Mouse (Mus musculus) megakaryocyte-erythroid progenitor cell, adult 5 weeks (primary cell): Measurements from ENCODE around the gene Mavs. TPM values are rescaled to one million over a fixed set of nuclear protein-coding genes. Genes with fewer than 3 reads are reported as not detected.

Experiments used
- polyA plus RNA-seq: library from polyadenylated mRNA; stranded (reverse); fragments of >175 nt; gene quantifications from 2 replicates; pipeline ENCODE4 v1.2.3, GENCODE M21; 2012

The Mavs gene
- 5.8 and 6.1 TPM in 2 replicates for polyA plus RNA-seq

DNA sequence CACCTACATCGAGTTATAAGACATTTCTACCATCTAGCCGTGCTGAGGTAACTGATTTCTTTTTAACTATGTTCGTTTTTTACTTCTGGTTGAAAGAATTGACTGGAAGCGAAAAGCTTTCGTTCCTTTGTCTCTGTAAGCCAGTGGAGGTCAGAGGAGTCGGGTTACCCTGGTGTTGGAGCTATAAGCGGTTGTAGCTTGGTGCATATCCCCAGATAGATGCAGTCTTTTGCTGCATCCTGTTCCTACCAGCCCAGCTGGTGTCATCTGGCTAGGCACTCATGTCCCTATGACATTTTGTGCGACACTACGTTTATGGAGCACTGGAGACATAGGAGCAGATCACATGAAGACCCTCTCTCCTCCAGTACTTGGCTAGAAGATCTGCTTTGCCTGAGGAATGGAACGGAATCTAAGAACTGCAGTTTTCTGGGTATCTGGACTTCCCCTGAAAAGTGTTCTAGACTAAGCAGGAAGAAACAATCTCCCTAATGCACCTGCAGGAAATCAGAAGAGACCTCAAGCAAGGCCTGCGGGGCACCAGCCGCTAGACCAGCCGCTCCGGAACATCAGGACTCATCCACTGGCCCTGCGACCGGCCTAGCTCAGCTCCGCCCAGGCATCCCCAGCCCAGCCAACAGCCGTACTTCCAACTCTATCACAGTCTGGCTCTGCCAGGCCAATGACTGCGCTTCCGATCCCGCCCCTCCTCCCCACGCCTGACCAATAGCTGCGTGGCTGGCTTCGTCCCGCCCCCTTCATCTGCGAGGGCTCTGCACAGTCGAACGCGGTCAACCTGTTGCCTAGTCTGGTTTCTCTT lies at the start of gene Mavs:
Gene Mavs (plus strand): TSS at position 757 of the 820 bp plus-strand sequence.

DNA sequence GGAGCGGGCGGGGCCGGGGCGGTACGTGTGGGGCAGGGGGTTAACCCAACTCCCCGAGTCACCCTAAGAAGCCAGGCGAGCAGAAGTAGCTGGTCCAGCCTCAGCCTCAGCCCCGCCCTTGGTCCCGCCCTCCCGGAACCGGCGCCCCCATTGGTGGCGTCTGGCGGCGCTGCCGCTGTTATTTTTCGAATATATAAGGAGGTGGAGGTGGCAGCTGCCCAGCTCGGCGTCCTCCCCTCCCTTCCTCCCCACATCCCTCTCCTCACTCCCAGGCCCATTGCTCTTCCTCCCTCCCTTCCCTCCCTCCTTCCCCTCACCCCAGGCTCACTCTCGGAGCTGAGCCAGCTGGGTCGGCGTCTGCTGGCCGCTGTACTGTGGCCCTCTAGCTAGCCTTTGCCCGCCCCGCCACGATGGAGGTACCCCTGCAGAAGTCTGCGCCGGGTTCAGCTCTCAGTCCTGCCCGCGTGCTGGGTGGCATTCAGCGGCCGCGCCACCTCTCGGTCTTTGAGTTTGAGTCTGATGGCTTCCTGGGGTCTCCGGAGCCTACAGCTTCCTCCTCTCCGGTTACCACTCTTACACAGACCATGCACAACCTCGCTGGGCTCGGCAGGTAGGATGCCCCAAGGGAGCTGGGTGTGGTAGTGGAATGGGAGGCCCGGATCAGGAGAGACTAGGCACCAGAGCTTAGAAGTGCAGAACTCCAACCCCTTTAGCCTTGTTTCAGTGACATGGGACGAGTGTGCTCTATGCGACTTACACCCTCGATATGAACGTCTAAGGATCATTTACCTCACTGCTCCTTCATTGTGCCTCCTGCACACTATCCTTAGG lies 46.9 kb upstream of the Mavs start, which contains the start of the genes Cdc25b and Spef1:
Gene Cdc25b (plus strand): TSS at position 179 of the 831 bp plus-strand sequence.
Gene Spef1 (minus strand): TSS at position 512 of the 831 bp plus-strand sequence.

DNA sequence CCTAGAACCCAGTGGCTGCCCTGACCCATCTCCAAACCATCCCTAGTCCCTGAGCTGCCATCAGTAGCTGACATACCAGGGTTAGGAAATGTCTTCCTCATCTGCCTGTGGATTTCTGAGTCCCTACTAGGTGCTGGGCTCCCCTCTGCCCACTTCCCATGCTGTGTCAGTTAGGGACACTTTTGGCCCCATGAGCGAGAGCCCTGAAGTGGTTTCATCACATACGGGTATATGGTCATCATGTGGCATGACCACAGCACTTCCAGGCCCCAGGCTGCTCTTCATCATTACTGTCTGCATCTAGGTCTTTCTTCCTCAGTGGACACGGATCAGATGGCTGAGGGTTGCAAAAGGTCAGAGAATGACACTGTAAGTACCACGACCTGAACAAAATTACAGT lies 27.1 kb upstream of the Mavs start, which contains the start of gene Ap5s1:
Gene Ap5s1 (plus strand): TSS at position 301 of the 400 bp plus-strand sequence.

DNA sequence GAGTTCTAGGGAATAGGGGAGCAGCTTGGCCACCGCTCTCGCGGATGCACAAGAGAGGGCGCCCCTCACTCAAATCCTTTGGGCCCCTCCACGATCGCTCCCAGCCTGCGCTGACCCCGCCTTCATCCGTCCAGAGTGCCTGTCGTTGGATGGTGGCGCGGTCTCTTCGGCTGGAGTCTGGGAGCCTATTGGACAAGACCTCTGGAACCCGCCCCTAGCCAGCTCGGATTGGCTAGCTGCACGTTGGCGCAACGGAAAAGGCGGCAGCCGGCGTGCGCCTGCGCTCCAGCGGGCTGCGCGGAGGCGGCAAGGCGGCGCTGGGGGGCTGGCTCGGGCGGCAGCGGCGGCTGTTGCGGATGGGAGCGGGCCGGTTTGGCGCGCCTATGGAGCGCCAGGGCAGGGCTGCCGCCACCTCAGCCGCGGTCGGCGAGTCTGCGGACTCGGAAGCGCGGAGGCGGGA lies 28.4 kb downstream of the Mavs start, which contains the start of gene Pank2:
Gene Pank2 (plus strand): TSS at position 283 of the 460 bp plus-strand sequence.

Other genes with a start within 250 kb of the Mavs start
- gene Gfra4, start 191.0 kb upstream of the Mavs start, polyA plus RNA-seq, result 0.30 and 0.45 TPM in 2 replicates
- 0.31 and 0.94 TPM in 2 replicates for gene Adam33, start 170.2 kb upstream of the Mavs start, polyA plus RNA-seq
- 0.17 TPM in 2 replicates for gene Siglec1, start 147.3 kb upstream of the Mavs start, polyA plus RNA-seq
- 2.0 and 2.2 TPM in 2 replicates for gene Hspa12b, start 106.8 kb upstream of the Mavs start, polyA plus RNA-seq
- not detected in 2 replicates for gene Gm11037, start 100.6 kb upstream of the Mavs start, polyA plus RNA-seq
- gene 1700037H04Rik, start 74.0 kb upstream of the Mavs start, polyA plus RNA-seq, result 211 and 258 TPM in 2 replicates
- gene Cenpb, start 54.0 kb upstream of the Mavs start, polyA plus RNA-seq, result 112 and 115 TPM in 2 replicates
- gene Cdc25b, start 47.1 kb upstream of the Mavs start, polyA plus RNA-seq, result 11.8 and 11.9 TPM in 2 replicates
- gene Spef1, start 46.8 kb upstream of the Mavs start, polyA plus RNA-seq, result 2.0 and 2.1 TPM in 2 replicates
- 2.0 and 5.0 TPM in 2 replicates for gene Ap5s1, start 27.0 kb upstream of the Mavs start, polyA plus RNA-seq
- 19.7 and 19.9 TPM in 2 replicates for gene Pank2, start 28.4 kb downstream of the Mavs start, polyA plus RNA-seq
- 4.3 and 4.4 TPM in 2 replicates for gene Rnf24, start 118.8 kb downstream of the Mavs start, polyA plus RNA-seq